Mouse (Mus musculus): ENCODE measurements around the gene Gng5.

Gng5 gene

GRCm38 (mm10) chr3:146499431-146500002 is at the start of gene Gng5, which contains the start of gene Spata1:
Gene Gng5, plus strand, starts transcription at chr3:146499807.
Gene Spata1, minus strand, starts transcription at chr3:146499753.
- peak; percentile 74 to 80 for DNase-seq (ENCODE audit: low read depth in 2 of 2, low spot score in 2 of 2)

DNA sequence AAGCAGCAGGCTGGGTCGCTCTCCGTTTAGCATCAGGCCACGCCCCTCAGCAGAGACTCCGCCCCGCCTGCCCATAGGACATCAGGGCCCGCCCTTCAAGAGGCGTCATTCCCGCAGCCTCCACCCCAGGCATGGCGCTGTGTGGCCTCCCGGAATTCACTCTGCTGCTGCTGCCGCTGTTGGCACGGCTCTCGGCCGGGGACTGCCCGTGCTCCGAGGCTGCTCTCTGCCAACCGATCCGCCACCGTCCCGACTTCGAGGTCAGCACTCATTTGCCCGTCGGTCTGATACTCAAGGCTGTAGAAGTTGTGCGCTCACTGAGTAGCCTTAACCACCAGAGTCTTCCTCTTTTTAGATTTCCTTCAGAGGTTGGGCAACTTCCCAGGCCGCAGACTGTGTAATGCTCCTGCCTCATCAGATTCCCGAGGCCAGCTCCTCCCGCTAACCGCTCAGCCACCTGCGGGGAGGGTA is 49.2 kb upstream of the Gng5 start:
- DNase-seq (ENCODE audit: low read depth in 2 of 2, low spot score in 2 of 2) = peak; percentile 80 to 89

GRCm38 (mm10) chr3:146451375-146451774 is 48.2 kb upstream of the Gng5 start:
- no peak for DNase-seq (ENCODE audit: low read depth in 2 of 2, low spot score in 2 of 2)

GRCm38 (mm10) chr3:146462939-146463338 is 36.7 kb upstream of the Gng5 start:
- DNase-seq (ENCODE audit: low read depth in 2 of 2, low spot score in 2 of 2) = no peak

GRCm38 (mm10) chr3:146469226-146469625 is 30.4 kb upstream of the Gng5 start:
- no peak for DNase-seq (ENCODE audit: low read depth in 2 of 2, low spot score in 2 of 2)

DNA sequence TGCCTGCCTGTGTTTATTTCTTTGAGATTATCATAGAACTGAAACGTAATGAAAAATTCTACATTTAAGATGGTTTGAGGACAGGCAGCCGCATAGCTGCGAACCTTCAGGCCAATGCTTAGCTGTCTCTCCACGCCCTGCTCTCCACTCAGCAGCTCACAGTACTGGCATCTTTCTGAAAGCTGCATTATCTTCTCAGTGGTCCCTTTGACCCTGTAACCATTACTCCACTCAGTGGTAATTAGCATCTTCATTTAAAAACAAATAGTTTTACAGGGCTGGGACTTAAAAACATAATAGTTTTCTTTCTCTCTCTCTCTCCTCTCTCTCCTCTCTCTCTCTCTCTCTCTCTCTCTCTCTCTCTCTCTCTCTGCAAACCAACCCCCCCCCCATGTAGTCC is 26.9 kb upstream of the Gng5 start:
- DNase-seq (ENCODE audit: low read depth in 2 of 2, low spot score in 2 of 2) = no peak

GRCm38 (mm10) chr3:146473741-146474140 is 25.9 kb upstream of the Gng5 start:
- DNase-seq (ENCODE audit: low read depth in 2 of 2, low spot score in 2 of 2) = no peak

- no peak for DNase-seq (ENCODE audit: low read depth in 2 of 2, low spot score in 2 of 2)
These were observed 25.2 kb upstream of the Gng5 start for GRCm38 (mm10) chr3:146474428-146474827.

DNA sequence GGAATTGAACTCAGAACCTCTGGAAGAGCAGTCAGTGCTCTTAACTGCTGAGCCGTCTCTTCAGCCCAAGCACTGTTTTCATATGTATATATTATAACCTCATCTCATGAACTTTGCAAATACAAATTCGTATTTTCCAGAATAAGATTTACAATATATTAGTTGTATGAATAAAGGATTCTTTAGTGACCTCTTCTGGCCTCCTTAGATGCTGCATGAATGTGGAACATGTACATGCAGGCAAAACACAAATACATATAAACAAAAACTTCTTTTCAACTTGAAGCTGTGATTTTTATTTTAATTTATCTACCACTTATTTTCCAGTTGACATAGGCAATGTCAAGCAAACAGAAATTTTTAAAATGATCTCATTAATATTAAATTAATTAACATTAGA is 17.6 kb upstream of the Gng5 start:
- no peak for DNase-seq (ENCODE audit: low read depth in 2 of 2, low spot score in 2 of 2)

GRCm38 (mm10) chr3:146486464-146486863 is 13.1 kb upstream of the Gng5 start:
- DNase-seq (ENCODE audit: low read depth in 2 of 2, low spot score in 2 of 2) = no peak

DNA sequence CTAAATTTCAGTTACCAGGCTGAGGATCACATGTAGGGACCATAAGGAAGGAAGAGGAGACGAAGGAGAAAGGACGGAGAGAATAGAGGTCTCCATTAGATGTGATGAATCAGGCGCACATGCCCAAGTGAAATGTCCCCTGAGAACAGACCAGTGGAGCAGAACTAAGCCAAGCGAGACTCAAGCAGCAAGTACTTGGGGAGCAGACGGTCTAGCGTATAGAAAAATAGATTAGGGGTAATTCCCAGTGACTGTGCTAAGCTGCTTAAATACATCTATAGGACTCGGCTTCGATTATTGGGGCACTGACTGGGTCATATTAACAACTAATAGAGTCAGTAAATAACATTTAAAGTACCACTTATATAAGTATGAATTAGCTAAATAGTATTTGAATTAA is 4.7 kb upstream of the Gng5 start:
- DNase-seq (ENCODE audit: low read depth in 2 of 2, low spot score in 2 of 2) = no peak

GRCm38 (mm10) chr3:146498989-146499388 is 618 bp upstream of the Gng5 start:
- DNase-seq (ENCODE audit: low read depth in 2 of 2, low spot score in 2 of 2) = peak in 1 of 2 experiments; percentile 39

DNA sequence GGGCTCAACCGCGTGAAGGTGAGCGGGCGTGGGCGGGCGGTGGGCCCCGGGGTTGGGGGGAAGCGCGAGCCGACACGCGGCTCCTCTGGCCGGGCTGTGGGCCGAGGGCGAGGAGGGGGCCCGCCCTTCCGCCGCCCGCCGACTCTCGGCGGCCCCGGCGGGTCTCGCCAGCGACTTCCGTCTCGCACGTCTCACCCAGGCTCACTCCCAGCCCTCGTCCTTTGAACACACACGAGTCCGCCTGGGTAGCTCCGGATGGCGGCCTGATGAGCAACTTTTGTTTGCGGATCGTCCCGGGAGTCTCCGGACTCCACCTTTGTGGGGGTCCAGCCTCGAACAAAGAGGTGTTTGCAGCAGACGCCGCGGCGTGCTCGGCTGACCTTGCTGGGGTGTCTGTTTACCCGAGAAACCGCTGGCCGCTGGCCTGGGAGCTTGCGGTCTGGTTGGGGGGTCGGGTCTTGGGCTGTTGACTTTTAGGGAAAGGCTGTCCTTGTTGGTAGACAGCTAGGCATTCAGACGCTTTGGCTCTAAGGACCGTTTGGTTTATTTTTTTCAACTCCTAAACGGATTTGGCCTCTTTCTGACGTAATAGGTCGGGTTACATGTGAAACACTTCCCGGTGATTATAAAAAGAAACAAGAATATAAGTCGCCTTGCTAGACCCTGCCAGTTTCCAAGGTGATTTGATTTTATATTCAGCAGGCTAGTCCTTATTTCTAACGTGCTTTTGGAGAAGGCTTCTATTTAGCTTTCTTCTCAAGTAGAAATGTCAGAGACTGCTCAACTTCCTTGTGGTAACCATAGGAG is 599 bp downstream of the Gng5 start:
- DNase-seq (ENCODE audit: low read depth in 2 of 2, low spot score in 2 of 2) = peak; percentile 61 to 62

DNA sequence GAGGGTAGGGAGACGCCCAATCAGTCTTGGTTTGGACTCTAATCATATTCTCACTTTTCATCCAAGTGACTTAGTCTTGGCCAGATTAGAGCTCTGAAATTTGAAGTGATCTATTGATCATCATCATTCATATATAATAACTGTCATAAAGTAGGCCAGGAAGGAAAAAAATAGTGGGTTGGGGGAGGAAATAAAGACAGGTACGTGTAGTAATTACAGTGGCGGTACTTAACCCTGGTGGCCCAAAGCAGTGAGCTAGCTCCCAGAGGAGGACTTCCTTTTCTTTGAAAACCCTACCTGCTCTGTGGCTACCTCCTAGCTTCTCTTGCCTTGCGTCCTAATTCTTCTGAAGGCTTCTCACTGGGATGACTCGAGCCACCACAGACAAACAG is 1.2 kb downstream of the Gng5 start:
- DNase-seq (ENCODE audit: low read depth in 2 of 2, low spot score in 2 of 2) = no peak

- no peak for DNase-seq (ENCODE audit: low read depth in 2 of 2, low spot score in 2 of 2)
These were observed 2.1 kb downstream of the Gng5 start for GRCm38 (mm10) chr3:146501601-146502123.

- no peak for DNase-seq (ENCODE audit: low read depth in 2 of 2, low spot score in 2 of 2)
These were observed 7.1 kb downstream of the Gng5 start for GRCm38 (mm10) chr3:146506711-146507110.

DNA sequence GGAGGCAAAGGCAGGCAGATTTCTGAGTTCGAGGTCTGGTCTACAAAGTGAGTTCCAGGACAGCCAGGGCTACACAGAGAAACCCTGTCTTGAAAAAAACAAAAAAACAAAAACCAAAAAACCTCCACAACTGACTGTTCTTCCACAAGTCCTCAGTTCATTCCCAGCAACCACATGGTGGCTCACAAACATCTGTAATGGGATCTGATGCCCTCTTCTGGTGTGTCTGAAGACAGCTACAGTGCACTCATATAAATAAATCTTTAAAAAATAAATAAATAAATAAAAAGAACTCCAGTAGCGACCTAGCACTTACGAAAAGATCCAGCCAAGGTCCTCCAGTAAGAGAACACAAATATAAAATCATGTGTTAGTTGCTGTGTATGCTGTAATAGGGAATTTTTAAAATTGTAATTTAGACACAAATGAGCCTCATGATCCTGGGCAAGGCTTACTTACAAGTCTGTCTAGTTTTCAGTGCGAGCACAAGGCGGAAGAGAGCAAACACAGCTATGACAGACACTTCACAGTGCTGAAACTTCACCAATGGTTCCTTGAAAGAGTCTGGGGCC is 20.7 kb downstream of the Gng5 start:
- DNase-seq (ENCODE audit: low read depth in 2 of 2, low spot score in 2 of 2) = peak in 1 of 2 experiments; percentile 14

DNA sequence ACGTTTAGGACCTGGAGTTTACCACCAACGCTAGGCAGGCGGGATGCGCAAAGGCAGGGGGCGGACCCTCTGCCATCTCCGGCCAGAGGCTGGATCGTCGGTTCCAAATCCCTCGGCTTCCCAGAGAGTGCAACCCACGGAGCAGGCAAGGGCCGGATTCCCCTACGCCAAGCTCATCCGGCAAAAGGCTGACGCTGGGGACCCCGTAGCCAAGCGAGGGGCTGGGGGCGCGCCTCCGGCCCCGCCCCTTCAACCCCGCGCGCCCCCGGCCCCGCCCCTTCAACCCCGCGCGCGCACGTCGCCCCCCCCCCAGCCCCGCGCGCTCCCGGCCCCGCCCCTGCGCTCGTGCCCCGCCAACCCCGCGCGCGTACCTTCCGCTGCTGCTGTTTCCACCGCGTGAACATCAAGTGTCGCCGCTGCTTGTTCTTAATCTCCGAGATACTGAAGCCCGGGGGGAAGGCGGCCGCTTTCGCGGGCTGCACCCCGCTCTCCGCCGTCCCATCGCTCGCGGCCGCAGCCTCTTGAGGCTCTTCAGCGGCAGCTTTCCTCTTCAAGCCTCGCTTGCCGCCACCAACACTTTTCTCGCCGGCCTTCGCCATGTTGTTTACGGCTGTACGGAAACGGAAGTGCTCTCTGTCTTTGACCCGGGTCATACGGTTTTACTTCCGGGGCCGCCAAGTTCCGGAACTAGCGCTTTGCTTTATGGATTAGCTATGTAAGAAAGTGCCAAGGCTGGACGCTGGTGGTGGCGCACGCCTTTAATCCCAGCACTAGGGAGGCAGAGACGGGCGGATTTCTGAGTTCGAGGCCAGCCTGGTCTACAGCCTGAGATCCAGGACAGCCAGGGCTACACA is 21.4 kb downstream of the Gng5 start, which contains the start of gene Rpf1:
Gene Rpf1 (minus strand): TSS at position 632 of the 854 bp plus-strand sequence.
- DNase-seq (ENCODE audit: low read depth in 2 of 2, low spot score in 2 of 2) = peak; percentile 82 to 83

DNA sequence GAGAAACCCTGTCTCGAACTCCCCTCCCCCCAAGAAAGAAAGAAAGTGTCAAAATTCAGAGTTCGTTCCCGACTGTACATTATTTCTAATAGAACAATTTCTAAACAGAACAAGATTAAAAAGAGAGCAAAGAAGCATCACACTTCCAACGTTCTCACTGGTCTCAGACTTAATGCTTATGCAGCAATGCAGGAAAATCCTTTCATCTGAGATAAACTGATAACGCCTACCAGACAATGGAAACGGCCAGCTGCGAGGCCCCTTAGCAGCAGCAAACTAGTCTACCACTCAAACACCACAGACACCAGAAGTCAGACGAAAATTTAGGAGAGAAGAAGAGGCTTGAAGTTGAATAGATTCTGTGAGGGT is 22.0 kb downstream of the Gng5 start:
- DNase-seq (ENCODE audit: low read depth in 2 of 2, low spot score in 2 of 2) = no peak

DNA sequence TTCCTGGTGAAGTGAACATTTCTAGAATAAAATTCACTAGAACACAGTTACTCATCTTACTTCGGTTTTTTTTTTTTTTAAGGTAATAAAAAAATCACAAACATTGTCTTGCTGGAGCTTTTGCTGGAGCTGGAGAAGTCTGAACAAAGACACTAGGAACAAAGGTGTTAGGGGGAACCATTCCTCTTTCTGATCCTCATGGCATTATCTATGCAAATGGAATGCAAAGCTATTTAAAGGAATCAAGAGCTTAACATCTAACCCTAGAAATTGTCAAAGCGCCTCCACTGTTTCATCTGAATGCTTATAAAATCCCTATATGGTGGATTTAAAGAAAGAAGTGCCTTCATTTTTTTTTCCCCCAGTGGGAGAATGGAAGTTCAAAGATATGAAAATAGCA is 28.7 kb downstream of the Gng5 start:
- DNase-seq (ENCODE audit: low read depth in 2 of 2, low spot score in 2 of 2) = no peak

GRCm38 (mm10) chr3:146534986-146535385 is 35.4 kb downstream of the Gng5 start:
- no peak for DNase-seq (ENCODE audit: low read depth in 2 of 2, low spot score in 2 of 2)
